Mouse (Mus musculus) erythroblast, embryonic 14.5 days (primary cell): ENCODE data around the gene Amigo3.

Experiments used
- GATA1 ChIP-seq: IDR thresholded peaks from 2 replicates; pipeline ENCODE4 v1.6.1; 2012; ENCODE audit warnings: low read length, inconsistent platforms, mixed read lengths
- TAL1 ChIP-seq: IDR thresholded peaks from 3 replicates; pipeline ENCODE4 v1.6.1; 2012; ENCODE audit warnings: low read length, inconsistent platforms, mixed read lengths

DNA sequence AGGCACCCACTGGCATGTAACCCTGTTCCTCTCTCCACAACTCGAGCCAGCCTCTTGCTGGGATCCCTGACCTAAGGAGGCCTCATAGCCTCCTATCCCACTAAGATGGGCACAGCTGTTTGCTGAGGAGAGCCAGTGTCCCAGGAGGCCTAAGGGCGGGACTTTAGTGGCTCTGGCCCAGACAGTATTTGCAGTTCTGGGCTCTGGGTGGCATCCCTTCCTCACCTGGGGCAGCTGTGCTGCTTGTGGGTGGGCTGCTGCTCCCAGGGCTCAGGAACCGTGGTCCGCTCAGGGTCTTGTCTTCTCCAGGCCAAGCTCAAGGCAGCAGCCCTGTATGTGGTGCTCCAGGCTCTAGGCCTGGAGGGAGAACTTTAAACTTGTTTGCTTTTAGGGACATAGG is 6.4 kb upstream of the Amigo3 start:
- TF ChIP-seq TAL1 (no peak), GATA1 (no peak)
